Mouse (Mus musculus) left cerebral cortex, adult 8-10 months (tissue): ENCODE measurements around the gene Actl9. TPM values are rescaled to one million over a fixed set of nuclear protein-coding genes. Genes with fewer than 3 reads are reported as not detected.

Experiments used
- DNase-seq, 2 experiments: peaks; one replicate each; pipeline ENCODE4 v3.0.0; 2022; ENCODE audit warnings: low spot score in 2 of 2
- total RNA-seq, 4 experiments: library from RNA; stranded (reverse); gene quantifications; 2 replicates each; pipeline ENCODE4 v1.2.4; 2022

Actl9 gene
- not detected for total RNA-seq

DNA sequence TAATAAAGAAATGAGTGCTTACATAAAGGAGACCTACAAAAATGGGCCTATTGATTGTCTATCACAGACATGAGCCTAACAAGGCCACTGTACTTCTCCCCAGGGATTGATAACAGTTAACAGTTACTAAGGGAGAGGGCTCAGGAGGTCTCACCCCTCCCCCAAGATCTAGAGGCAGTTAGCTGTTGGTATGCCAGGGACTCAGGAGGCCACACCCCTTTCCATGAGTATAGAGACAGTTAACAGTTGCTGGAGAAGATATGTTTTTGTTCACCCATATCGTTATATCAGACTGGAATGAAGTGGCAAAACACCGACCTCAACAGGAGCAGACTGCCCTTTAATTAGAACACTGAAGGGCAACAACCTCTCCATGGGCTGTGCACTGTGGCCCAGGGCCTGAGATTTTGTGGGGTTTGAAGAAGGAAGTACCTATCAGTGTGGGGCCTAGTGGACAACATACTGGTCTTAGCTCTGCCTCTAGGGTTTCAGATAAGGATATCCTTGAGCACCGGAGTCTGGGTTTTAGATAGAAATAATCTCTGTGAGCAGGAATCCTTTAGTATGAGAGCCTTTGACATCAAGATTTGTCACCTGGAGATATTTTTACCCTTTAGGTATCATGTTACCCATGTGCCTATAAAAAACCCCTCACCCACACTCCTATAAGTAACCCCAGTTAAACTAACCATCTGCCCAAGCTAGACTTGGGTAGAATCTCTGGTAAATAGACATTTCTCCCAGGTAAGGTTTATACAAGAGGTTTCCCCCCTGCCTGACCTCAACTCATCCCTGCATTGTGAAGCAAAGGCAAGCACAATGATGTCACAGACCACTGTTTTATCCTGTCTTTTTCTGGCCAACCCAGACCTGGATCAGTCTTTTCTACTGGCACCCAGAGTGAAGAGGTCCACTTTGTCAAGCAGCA, at the start of gene Actl9:
TSS of gene Actl9 (plus strand) at position 878 of the 928 bp plus-strand sequence.
- no peak for DNase-seq

DNA sequence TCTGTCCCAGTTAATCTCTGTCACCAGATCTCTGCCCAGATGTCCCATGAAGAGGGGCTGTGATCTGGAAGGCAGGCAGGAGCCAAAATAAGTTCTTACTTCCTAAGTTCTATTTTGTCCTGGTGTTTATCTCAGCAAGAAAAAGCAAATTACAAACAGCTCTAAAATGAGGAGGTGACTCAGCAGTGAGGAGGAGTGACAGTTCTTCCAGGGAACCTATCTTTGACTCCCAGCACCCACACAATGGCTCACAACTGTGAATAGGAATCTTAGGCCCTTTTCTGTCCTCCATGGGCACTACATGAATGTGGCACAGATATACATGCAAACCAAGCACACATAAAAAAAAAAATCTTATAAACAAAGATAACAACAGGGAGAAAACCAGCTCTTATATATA, 47.0 kb upstream of the Actl9 start:
- peak in 1 of 2 experiments; percentile 14 for DNase-seq

DNA sequence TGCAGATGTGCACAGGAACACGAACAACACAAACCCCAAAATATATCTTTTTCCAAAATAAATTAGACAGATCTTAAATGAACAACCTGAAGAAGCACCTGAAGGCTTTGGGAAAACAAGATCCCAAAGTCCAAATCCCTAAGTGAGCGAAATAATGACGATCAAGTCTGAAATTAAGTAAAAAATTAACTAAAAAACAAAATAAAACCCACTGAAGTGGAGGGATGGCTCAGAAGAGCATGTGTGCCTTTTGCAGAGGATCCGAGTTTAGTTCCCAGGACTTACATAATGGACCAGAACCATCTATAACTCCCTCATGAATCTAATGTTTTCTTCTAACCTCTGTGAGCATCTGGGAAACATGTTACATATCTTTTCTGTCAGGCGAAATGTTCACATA, 40.4 kb upstream of the Actl9 start:
- no peak for DNase-seq

DNA sequence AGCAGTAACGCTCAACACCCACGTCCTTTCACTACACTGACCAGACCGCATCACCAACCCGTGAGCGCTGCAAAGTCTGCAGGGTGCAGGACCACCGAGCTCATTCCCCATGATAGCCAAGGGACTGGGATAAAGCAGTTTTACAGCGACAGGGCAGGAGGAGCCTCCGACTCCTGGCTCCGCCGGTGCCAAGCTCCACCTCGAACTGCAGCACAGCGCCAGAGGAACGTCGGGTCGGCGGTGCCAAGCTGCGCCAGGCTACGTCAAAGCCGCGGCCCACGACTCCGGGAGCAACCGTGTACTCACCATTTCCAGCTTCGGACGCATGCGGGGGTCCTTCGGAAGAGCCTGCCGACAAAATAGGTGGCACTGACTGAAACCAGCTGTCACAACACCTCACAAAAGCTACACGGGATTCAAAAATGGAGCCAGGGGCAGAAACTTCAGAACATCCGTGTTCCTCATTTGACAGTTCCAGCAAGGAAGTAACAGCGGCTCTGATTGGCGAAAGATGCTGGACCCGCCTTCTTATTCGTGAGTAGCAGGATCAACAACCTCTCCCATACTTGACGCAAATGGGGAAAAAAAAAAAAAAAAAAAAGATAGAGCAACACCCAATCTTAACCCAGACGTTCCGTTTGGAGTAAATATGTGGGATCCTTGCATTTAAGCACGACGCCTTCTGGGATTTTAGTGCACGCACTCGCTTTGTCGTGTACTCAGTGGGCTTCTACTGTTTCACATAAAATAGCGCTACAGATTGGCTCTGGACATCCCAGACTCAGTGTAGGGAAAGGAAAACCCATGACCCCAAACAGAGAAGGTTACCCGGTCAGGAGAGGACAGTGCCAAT, 38.3 kb upstream of the Actl9 start, which contains the start of gene Zfp101:
TSS of gene Zfp101 (minus strand) at position 460 of the 853 bp plus-strand sequence.
- DNase-seq = peak; percentile 75 to 92

DNA sequence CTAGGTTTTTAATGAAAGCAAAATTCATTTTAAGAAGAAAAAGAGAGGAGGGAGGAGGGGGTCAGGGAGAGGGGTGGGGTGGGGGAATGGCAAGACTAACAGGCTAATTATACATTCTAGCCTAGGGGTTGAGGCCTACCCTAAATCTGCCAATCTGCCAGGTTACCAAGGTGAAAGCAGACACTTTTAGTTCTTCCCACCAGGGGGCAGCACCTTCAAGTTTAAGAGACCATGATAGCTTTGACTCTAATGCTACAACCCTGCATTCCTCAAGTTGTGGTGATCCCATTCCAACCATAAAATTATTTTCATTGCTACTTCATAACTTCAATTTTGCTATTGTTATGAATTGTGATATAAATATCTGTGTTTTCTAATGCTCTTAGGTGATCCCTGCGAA, 6.5 kb downstream of the Actl9 start:
- peak; percentile 27 to 29 for DNase-seq

DNA sequence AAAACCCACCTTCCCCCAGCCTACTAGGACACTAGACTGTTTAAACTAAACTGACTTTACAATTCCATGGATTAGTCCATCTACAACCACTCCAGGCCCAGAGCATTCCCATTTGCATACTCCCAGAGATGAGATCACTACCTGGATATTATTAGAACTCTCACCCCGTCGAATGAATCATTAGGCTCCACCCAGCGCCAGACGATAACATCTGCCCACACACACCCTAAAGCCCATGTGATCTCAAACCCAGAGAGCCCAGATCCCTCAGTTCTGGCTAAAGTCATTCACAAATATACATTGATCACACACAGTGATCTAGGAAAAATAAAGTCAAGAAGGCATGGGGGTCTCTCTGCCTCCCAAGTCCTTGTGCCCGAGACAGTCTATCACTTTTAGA, 7.2 kb downstream of the Actl9 start:
- DNase-seq = no peak

DNA sequence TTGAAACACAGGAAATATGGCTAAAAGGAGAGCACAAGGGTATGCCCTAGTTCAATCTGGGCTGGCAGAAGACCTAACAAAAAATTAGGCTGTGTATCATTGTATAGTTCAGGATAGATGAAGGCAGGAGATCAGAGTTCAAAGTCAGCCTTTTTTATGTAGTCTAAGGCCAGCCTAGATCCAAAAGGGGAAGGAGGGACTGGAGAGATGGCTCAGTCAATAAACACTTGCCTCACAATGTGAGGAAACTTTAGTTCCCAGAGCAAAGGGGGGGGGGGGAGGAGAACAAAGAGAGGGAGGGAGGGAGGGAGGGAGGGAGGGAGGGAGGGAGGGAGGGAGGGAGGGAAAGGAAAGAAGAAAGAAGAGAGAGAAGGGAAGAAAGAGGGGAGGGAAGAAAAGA, 8.5 kb downstream of the Actl9 start:
- no peak for DNase-seq

DNA sequence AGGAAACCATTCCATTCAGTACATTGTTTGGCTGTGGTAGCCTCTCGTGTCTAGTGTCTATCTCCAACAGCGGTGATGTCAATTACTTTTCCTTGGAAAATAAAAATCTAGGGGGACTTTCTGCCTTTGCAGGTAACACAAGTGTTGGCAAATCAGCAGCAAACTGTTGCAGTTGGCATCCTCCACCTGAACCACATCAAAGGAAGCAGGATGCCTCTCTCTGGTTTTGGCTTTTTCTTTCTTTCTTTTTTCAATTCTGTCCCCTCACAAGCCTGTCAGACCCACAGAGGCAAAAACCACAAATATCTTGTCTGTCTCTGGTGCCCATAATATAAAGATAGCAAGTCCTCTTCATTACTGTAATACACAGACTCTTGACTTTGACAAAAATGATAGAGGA, 23.9 kb downstream of the Actl9 start:
- DNase-seq = no peak

DNA sequence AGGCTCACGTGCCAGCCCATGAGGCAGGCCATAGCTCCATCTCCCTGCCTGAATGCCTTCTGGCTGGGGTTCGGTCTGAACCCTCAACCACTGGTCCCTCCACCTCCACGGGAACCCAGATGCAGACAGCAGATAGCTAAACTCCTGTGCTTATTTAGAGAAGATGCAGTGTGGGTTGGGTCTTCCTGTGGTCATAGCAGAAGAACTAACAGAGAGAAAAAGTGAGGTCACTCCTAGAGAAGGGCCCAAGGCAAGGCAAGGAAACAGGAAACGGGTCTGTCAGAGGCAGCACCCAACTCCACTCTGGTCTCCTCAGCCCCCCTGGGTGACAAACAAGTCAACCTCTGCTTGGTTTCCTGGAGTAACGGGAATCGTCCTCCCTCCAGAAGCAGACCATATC, 38.5 kb downstream of the Actl9 start:
- DNase-seq = no peak

Other genes starting within 250 kb of the Actl9 start
- not detected for gene Olfr239, start 241.6 kb upstream of the Actl9 start, total RNA-seq
- 1 to 10 TPM in 3 of 4 experiments, under 1 TPM in 1; 0.78 to 1.6 (median 1.2) TPM for gene Olfr1564, start 211.2 kb upstream of the Actl9 start, total RNA-seq
- 10 to 100 TPM; 11.9 to 12.8 (median 12.5) TPM for gene Zfp955a, start 177.8 kb upstream of the Actl9 start, total RNA-seq
- not detected for gene Olfr63, start 168.2 kb upstream of the Actl9 start, total RNA-seq
- gene Zfp955b, start 143.4 kb upstream of the Actl9 start, total RNA-seq = 10 to 100 TPM; 32.8 to 41.0 (median 36.5) TPM
- 10 to 100 TPM; 17.6 to 23.3 (median 20.4) TPM for gene Zfp81, start 74.0 kb upstream of the Actl9 start, total RNA-seq
- 10 to 100 TPM; 14.4 to 19.5 (median 15.5) TPM for gene Zfp101, start 38.3 kb upstream of the Actl9 start, total RNA-seq
- 10 to 100 TPM; 21.2 to 29.5 (median 26.3) TPM for gene Adamts10, start 91.3 kb downstream of the Actl9 start, total RNA-seq
- 1 to 10 TPM; 1.7 to 6.7 (median 3.8) TPM for gene Myo1f, start 122.8 kb downstream of the Actl9 start, total RNA-seq
- gene Zfp414, start 196.2 kb downstream of the Actl9 start, total RNA-seq = 10 to 100 TPM; 49.7 to 56.8 (median 52.8) TPM
- gene Pram1, start 205.2 kb downstream of the Actl9 start, total RNA-seq = under 1 TPM in 1 of 4 experiments, not detected in 3; 0.37 TPM